Mouse (Mus musculus): ENCODE results near the gene Eral1. TPM values are rescaled to one million over a fixed set of nuclear protein-coding genes. Genes with fewer than 3 reads are reported as not detected.

The Eral1 gene
- total and polyA plus RNA-seq, 2 experiments from 2014 or later, result 26.7 to 30.3 TPM

GRCm38 (mm10) chr11:78037831-78038752 is 42.1 kb downstream of the Eral1 start, which contains the start of gene Flot2:
Gene Flot2 (plus strand): TSS chr11:78037931.
- H3K4me1 ChIP-seq (ENCODE audit: insufficient read depth), result peaks cover 16% of the 10 kb centered on the region; the same call in 1 of the 2 replicates
- H3K9me3 ChIP-seq (ENCODE audit: low read length), result no peaks in the 10 kb centered on the region
- peaks cover 17% of the 10 kb centered on the region; the same call in 1 of the 2 replicates for H3K36me3 ChIP-seq (ENCODE audit: insufficient read depth)
- peak; percentile 91 for ATAC-seq
- peak; percentile 76 for DNase-seq
- no peak; the same call in none of the 2 replicates for TF ChIP-seq CTCF (IDR thresholded peaks at IDR 0.05; ENCODE audit: low read depth)
- 3% methylated on average over 52 of the region's 55 CpGs for WGBS
- peak within 1 kb of the TSS; percentile 84 for H3K27ac ChIP-seq (ENCODE audit: low read depth, low read length)
- peak within 1 kb of the TSS; percentile 94 for H3K9ac ChIP-seq
- no peaks in the 10 kb centered on the region for H3K27me3 ChIP-seq (ENCODE audit: insufficient read depth, low read length)
- H3K4me3 ChIP-seq (ENCODE audit: low read depth, low read length), result peak within 1 kb of the TSS; percentile 76
- H3K4me2 ChIP-seq (ENCODE audit: low read depth), result peak within 1 kb of the TSS; percentile 72

GRCm38 (mm10) chr11:78036791-78037190 is 43.4 kb downstream of the Eral1 start:
- Histone ChIP-seq H3K9me3 (ENCODE audit: low read length) (no peaks in the 10 kb centered on the region), H3K27ac (ENCODE audit: low read depth, low read length) (no peak overlapping the region), H3K36me3 (ENCODE audit: insufficient read depth) (peaks cover 17% of the 10 kb centered on the region; the same call in 1 of the 2 replicates), H3K27me3 (ENCODE audit: insufficient read depth, low read length) (no peaks in the 10 kb centered on the region), H3K4me1 (ENCODE audit: insufficient read depth) (peaks cover 17% of the 10 kb centered on the region; the same call in 1 of the 2 replicates), H3K4me3 (ENCODE audit: low read depth, low read length) (no peak overlapping the region), H3K4me2 (ENCODE audit: low read depth) (no peak overlapping the region), H3K9ac (no peak overlapping the region)
- no peak for ATAC-seq
- TF ChIP-seq CTCF (IDR thresholded peaks at IDR 0.05; ENCODE audit: low read depth), result no peak
- 85% methylated on average over 10 of the region's 10 CpGs for WGBS
- DNase-seq, result no peak

- ATAC-seq (no peak), DNase-seq (no peak)
- H3K27ac ChIP-seq (ENCODE audit: low read depth, low read length), result no peak overlapping the region
- H3K36me3 ChIP-seq (ENCODE audit: insufficient read depth), result peaks cover 26% of the 10 kb centered on the region
- 94% methylated on average over 23 of the region's 23 CpGs for WGBS
- H3K4me1 ChIP-seq (ENCODE audit: insufficient read depth), result peaks cover 17% of the 10 kb centered on the region; the same call in 1 of the 2 replicates
- H3K27me3 ChIP-seq (ENCODE audit: insufficient read depth, low read length), result no peaks in the 10 kb centered on the region
- no peak for TF ChIP-seq CTCF (IDR thresholded peaks at IDR 0.05; ENCODE audit: low read depth)
- H3K9me3 ChIP-seq (ENCODE audit: low read length), result no peaks in the 10 kb centered on the region
- no peak overlapping the region for H3K9ac ChIP-seq
- no peak overlapping the region for H3K4me2 ChIP-seq (ENCODE audit: low read depth)
- H3K4me3 ChIP-seq (ENCODE audit: low read depth, low read length), result no peak overlapping the region
These were observed 46.1 kb downstream of the Eral1 start for GRCm38 (mm10) chr11:78033931-78034617.

GRCm38 (mm10) chr11:78032809-78033195 is 47.4 kb downstream of the Eral1 start:
- peaks cover 13% of the 10 kb centered on the region; the same call in 1 of the 2 replicates for H3K4me1 ChIP-seq (ENCODE audit: insufficient read depth)
- H3K27ac ChIP-seq (ENCODE audit: low read depth, low read length), result peak overlapping the region; percentile 95
- WGBS, result 4% methylated on average over 5 of the region's 5 CpGs
- H3K36me3 ChIP-seq (ENCODE audit: insufficient read depth), result peaks cover 39% of the 10 kb centered on the region
- no peak for DNase-seq
- peak overlapping the region; percentile 74 for H3K4me3 ChIP-seq (ENCODE audit: low read depth, low read length)
- no peaks in the 10 kb centered on the region for H3K27me3 ChIP-seq (ENCODE audit: insufficient read depth, low read length)
- ATAC-seq, result no peak
- TF ChIP-seq CTCF (IDR thresholded peaks at IDR 0.05; ENCODE audit: low read depth), result no peak
- H3K9ac ChIP-seq, result peak overlapping the region; percentile 84
- H3K9me3 ChIP-seq (ENCODE audit: low read length), result no peaks in the 10 kb centered on the region
- peak overlapping the region; percentile 77 for H3K4me2 ChIP-seq (ENCODE audit: low read depth)

GRCm38 (mm10) chr11:78031947-78032808 is 48.0 kb downstream of the Eral1 start, which contains the start of gene Dhrs13:
Gene Dhrs13 (plus strand): TSS chr11:78032280.
- Histone ChIP-seq H3K4me3 (ENCODE audit: low read depth, low read length) (peak within 1 kb of the TSS; percentile 74), H3K9ac (peak within 1 kb of the TSS; percentile 84), H3K9me3 (ENCODE audit: low read length) (no peaks in the 10 kb centered on the region), H3K36me3 (ENCODE audit: insufficient read depth) (peaks cover 45% of the 10 kb centered on the region), H3K4me2 (ENCODE audit: low read depth) (peak within 1 kb of the TSS; percentile 77), H3K4me1 (ENCODE audit: insufficient read depth) (peaks cover 9% of the 10 kb centered on the region; the same call in 1 of the 2 replicates), H3K27me3 (ENCODE audit: insufficient read depth, low read length) (no peaks in the 10 kb centered on the region), H3K27ac (ENCODE audit: low read depth, low read length) (peak within 1 kb of the TSS; percentile 95)
- TF ChIP-seq CTCF (IDR thresholded peaks at IDR 0.05; ENCODE audit: low read depth), result peak; percentile 96
- 2% methylated on average over 94 of the region's 96 CpGs for WGBS
- DNase-seq (peak; percentile 95), ATAC-seq (peak; percentile 94)

- 43% methylated on average over 6 of the region's 6 CpGs for WGBS
- TF ChIP-seq CTCF (IDR thresholded peaks at IDR 0.05; ENCODE audit: low read depth), result no peak
- ATAC-seq (no peak), DNase-seq (no peak)
- peak overlapping the region; percentile 77 for H3K4me2 ChIP-seq (ENCODE audit: low read depth)
- peaks cover 49% of the 10 kb centered on the region for H3K36me3 ChIP-seq (ENCODE audit: insufficient read depth)
- no peaks in the 10 kb centered on the region for H3K27me3 ChIP-seq (ENCODE audit: insufficient read depth, low read length)
- 0 out of 2 replicates have a peak overlapping the region, but pooled peaks have one; percentile 95 for H3K27ac ChIP-seq (ENCODE audit: low read depth, low read length)
- H3K9me3 ChIP-seq (ENCODE audit: low read length), result no peaks in the 10 kb centered on the region
- peaks cover 9% of the 10 kb centered on the region; the same call in 1 of the 2 replicates for H3K4me1 ChIP-seq (ENCODE audit: insufficient read depth)
- H3K9ac ChIP-seq, result peak overlapping the region; percentile 84; the same call in 1 of the 2 replicates
- peak overlapping the region; percentile 74; the same call in 1 of the 2 replicates for H3K4me3 ChIP-seq (ENCODE audit: low read depth, low read length)
These were observed 48.8 kb downstream of the Eral1 start for GRCm38 (mm10) chr11:78031389-78031788.

Measured in forebrain, postnatal 0 days (tissue).